Mouse (Mus musculus) heart, embryonic 11.5 days (tissue): Measurements from ENCODE around the gene Mavs. TPM values are rescaled to one million over a fixed set of nuclear protein-coding genes. Genes with fewer than 3 reads are reported as not detected.
A peak's percentile ranks its signal among the peaks of the same experiment; 100 is the strongest.
"Not testable (repeated sequence)": the region's sequence is repeated elsewhere in the genome, so short reads cannot be mapped to it uniquely, and the experiment has no call there.

ENCODE experiments used
- ATAC-seq: fragments of 200-750 bp; cut with Nextera tagmentation; replicated peaks from 2 replicates; pipeline ENCODE4 v1.8.0; 2017; ENCODE audit warnings: moderate library complexity; ENCODE audit not compliant: insufficient number of reproducible peaks, low FRiP score, low TSS enrichment
- H3K27ac ChIP-seq: fragments of 300-500 bp; sonication (generic); 2 replicates; pipeline ENCODE4 v1.5.1; 2014; ENCODE audit warnings: mild to moderate bottlenecking, low read depth, low read length
- H3K27me3 ChIP-seq: fragments of 300-500 bp; sonication (generic); 2 replicates; pipeline ENCODE4 v1.6.1; 2014; ENCODE audit warnings: mild to moderate bottlenecking, low read length, mixed read lengths; ENCODE audit not compliant: control insufficient read depth, insufficient read depth
- H3K36me3 ChIP-seq: fragments of 300-500 bp; sonication (generic); 2 replicates; pipeline ENCODE4 v1.6.1; 2014; ENCODE audit warnings: mild to moderate bottlenecking, low read length, moderate library complexity, mixed read lengths; ENCODE audit not compliant: control insufficient read depth, insufficient read depth
- H3K4me1 ChIP-seq: fragments of 300-500 bp; sonication (generic); 2 replicates; pipeline ENCODE4 v1.6.1; 2014; ENCODE audit warnings: low read length; ENCODE audit not compliant: control insufficient read depth, insufficient read depth
- H3K4me2 ChIP-seq: fragments of 300-500 bp; sonication (generic); 2 replicates; pipeline ENCODE4 v1.6.1; 2014; ENCODE audit warnings: mild to moderate bottlenecking, moderate library complexity
- H3K4me3 ChIP-seq: fragments of 300-500 bp; sonication (generic); 2 replicates; pipeline ENCODE4 v1.5.1; 2014; ENCODE audit warnings: low read depth, low read length
- H3K9ac ChIP-seq: fragments of 300-500 bp; sonication (generic); 2 replicates; pipeline ENCODE4 v1.6.1; 2014; ENCODE audit warnings: mild to moderate bottlenecking, low read depth, low read length, moderate library complexity
- H3K9me3 ChIP-seq: fragments of 300-500 bp; sonication (generic); replicated peaks from 2 replicates; pipeline ENCODE4 v1.6.1; 2016; ENCODE audit warnings: low read length; ENCODE audit not compliant: control insufficient read depth
- WGBS: fragments of 180-500 bp; shearing (Covaris S2); extraction: QIAGEN DNeasy Blood & Tissue Kit; methylation state at CpG from one replicate; pipeline ENCODE4 v1.1.7; 2014; ENCODE audit not compliant: insufficient replicate concordance; 5-methylcytosine and 5-hydroxymethylcytosine counted together
- polyA plus RNA-seq: library from polyadenylated mRNA; unstranded; fragments of >200 nt; fragmentation: Nextera tagmentation; extraction: Ambion mirVana; gene quantifications from 2 replicates; pipeline ENCODE4 v1.2.1, GENCODE M21; 2014

The Mavs gene
- polyA plus RNA-seq, 1 experiment from 2014 or later = 15.2 TPM

- H3K9me3 ChIP-seq = no peaks in the 10 kb centered on the region
- no peak overlapping the region for H3K27ac ChIP-seq
- H3K27me3 ChIP-seq = no peaks in the 10 kb centered on the region
- H3K4me2 ChIP-seq = no peak overlapping the region
- ATAC-seq = no peak
- no peaks in the 10 kb centered on the region for H3K36me3 ChIP-seq
- H3K4me3 ChIP-seq = no peak overlapping the region
- WGBS = 65% methylated on average over 3 of the region's 3 CpGs
- no peak overlapping the region for H3K9ac ChIP-seq
- H3K4me1 ChIP-seq = 0 out of 2 replicates have a peak, but pooled peaks cover 12% of the 10 kb centered on the region
Measured at GRCm38 (mm10) chr2:131221853-131222515, 11.9 kb upstream of the Mavs start.

DNA sequence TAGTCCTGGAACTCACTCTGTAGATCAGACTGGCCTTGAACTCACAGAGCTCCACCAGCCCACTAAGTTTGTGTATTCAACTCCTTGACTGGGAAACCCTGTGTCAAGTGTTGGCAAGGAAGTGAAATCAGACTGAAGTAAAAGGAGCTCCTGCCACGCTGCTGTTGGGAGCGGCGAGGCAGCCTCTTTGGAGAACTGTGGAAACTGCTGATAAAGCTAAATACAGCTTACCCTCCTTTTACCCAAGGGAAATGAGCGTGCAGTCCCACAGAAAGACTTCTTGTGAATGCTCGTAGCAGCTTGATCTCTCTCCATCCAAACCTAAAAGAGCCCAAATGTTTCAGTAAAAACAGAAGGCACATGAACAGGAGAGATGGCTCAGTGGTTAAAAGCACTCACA lies 11.3 kb upstream of the Mavs start:
- H3K27me3 ChIP-seq = no peaks in the 10 kb centered on the region
- H3K4me1 ChIP-seq = 0 out of 2 replicates have a peak, but pooled peaks cover 12% of the 10 kb centered on the region
- H3K4me2 ChIP-seq = no peak overlapping the region
- WGBS = 22% methylated on average over 5 of the region's 5 CpGs
- no peaks in the 10 kb centered on the region for H3K9me3 ChIP-seq
- H3K27ac ChIP-seq = 0 out of 2 replicates have a peak overlapping the region, but pooled peaks have one; percentile 41
- no peak overlapping the region for H3K9ac ChIP-seq
- ATAC-seq = no peak
- H3K36me3 ChIP-seq = no peaks in the 10 kb centered on the region
- H3K4me3 ChIP-seq = no peak overlapping the region

DNA sequence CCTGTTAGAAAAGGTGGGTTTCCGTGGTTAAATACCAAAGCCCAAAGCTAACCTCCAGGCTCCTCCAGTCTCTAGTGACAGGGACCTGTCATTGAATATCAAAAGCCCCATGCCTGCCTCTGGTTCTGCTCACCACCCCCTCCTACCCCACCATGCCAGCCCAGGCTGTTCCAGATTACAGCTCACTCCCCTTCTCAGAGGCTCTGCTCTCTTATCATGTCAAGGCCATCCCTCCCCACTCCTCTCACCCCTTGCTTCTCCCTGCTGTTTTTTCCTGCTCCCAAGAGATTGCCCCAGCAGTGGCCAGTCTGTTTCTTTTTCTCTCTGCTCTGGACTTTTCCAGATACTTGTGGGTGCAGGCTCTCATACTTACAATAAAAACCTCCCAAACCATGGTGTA lies 10.3 kb upstream of the Mavs start:
- 46% methylated on average over 1 of the region's 1 CpGs for WGBS
- no peaks in the 10 kb centered on the region for H3K9me3 ChIP-seq
- H3K4me1 ChIP-seq = 0 out of 2 replicates have a peak, but pooled peaks cover 12% of the 10 kb centered on the region
- H3K4me3 ChIP-seq = no peak overlapping the region
- H3K36me3 ChIP-seq = no peaks in the 10 kb centered on the region
- 0 out of 2 replicates have a peak overlapping the region, but pooled peaks have one; percentile 41 for H3K27ac ChIP-seq
- no peaks in the 10 kb centered on the region for H3K27me3 ChIP-seq
- no peak overlapping the region for H3K9ac ChIP-seq
- peak; percentile 86 for ATAC-seq
- peak overlapping the region; percentile 11; the same call in 1 of the 2 replicates for H3K4me2 ChIP-seq

GRCm38 (mm10) chr2:131225178-131225577 lies 8.7 kb upstream of the Mavs start:
- H3K9me3 ChIP-seq = no peaks in the 10 kb centered on the region
- H3K9ac ChIP-seq = no peak overlapping the region
- H3K4me3 ChIP-seq = no peak overlapping the region
- no peaks in the 10 kb centered on the region for H3K36me3 ChIP-seq
- no peak for ATAC-seq
- 0 out of 2 replicates have a peak, but pooled peaks cover 12% of the 10 kb centered on the region for H3K4me1 ChIP-seq
- WGBS = 88% methylated on average over 6 of the region's 6 CpGs
- no peak overlapping the region for H3K27ac ChIP-seq
- no peaks in the 10 kb centered on the region for H3K27me3 ChIP-seq
- no peak overlapping the region for H3K4me2 ChIP-seq

GRCm38 (mm10) chr2:131226669-131227068 lies 7.2 kb upstream of the Mavs start:
- H3K9me3 ChIP-seq, H3K9ac ChIP-seq: not testable (repeated sequence)

DNA sequence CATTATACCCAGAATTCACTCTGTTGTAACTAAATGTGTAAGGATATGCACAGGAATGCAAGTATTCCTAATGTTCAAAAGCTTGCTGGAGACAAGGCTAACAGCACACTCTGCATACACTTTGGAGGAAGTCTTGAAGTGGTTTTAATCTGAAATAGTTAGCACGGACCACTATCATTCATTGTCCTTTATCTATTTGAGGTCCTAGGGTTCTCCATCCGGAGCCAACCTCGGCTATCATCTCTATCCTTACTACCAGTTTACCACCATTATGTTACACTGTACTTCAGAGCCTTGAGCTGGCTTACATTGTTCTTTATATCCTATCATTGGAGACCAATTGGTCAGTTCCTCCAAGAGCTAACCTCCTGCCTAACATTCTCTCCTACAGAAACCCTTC lies 6.6 kb upstream of the Mavs start:
- WGBS = 70% methylated on average over 3 of the region's 3 CpGs
- no peak overlapping the region for H3K9ac ChIP-seq
- no peak overlapping the region for H3K4me3 ChIP-seq

More at GRCm38 (mm10) chr2:131226669-131227068, 7.2 kb upstream of the Mavs start:
- 0 out of 2 replicates have a peak, but pooled peaks cover 12% of the 10 kb centered on the region for H3K4me1 ChIP-seq
- H3K36me3 ChIP-seq, H3K27ac ChIP-seq, H3K4me3 ChIP-seq, ATAC-seq, H3K4me2 ChIP-seq, H3K27me3 ChIP-seq: not testable (repeated sequence)
- WGBS = 72% methylated on average over 2 of the region's 2 CpGs

GRCm38 (mm10) chr2:131232558-131232957 lies 1.3 kb upstream of the Mavs start:
- WGBS = 87% methylated on average over 2 of the region's 2 CpGs
- H3K27ac ChIP-seq = no peak overlapping the region
- H3K9me3 ChIP-seq = no peaks in the 10 kb centered on the region
- H3K4me3 ChIP-seq = no peak overlapping the region
- no peaks in the 10 kb centered on the region for H3K27me3 ChIP-seq
- no peak overlapping the region for H3K4me2 ChIP-seq
- ATAC-seq = no peak
- no peaks in the 10 kb centered on the region for H3K36me3 ChIP-seq
- H3K4me1 ChIP-seq = peaks cover 20% of the 10 kb centered on the region
- 0 out of 2 replicates have a peak overlapping the region, but pooled peaks have one; percentile 10 for H3K9ac ChIP-seq

More for the DNA sequence above, 6.6 kb upstream of the Mavs start:
- Histone ChIP-seq H3K27me3 (no peaks in the 10 kb centered on the region), H3K27ac (no peak overlapping the region), H3K4me2 (no peak overlapping the region), H3K36me3 (no peaks in the 10 kb centered on the region), H3K4me1 (peaks cover 8% of the 10 kb centered on the region; the same call in 1 of the 2 replicates), H3K9me3 (no peaks in the 10 kb centered on the region)
- ATAC-seq = no peak

GRCm38 (mm10) chr2:131234127-131234650 lies 326 bp downstream of the Mavs start:
- H3K27me3 ChIP-seq = no peaks in the 10 kb centered on the region
- peak overlapping the region; percentile 87 for H3K9ac ChIP-seq
- H3K36me3 ChIP-seq = peaks cover 4% of the 10 kb centered on the region
- WGBS = 15% methylated on average over 28 of the region's 28 CpGs
- H3K9me3 ChIP-seq = no peaks in the 10 kb centered on the region
- H3K4me1 ChIP-seq = peaks cover 20% of the 10 kb centered on the region
- H3K4me2 ChIP-seq = peak overlapping the region; percentile 95
- H3K4me3 ChIP-seq = peak overlapping the region; percentile 77
- no peak for ATAC-seq
- H3K27ac ChIP-seq = peak overlapping the region; percentile 74
